Mouse (Mus musculus) bone marrow macrophage, adult 2 months (primary cell): ENCODE results near the gene Cntd1.

Experiments used
- CTCF ChIP-seq: IDR thresholded peaks from 2 replicates; pipeline ENCODE4 v1.5.1; 2012; ENCODE audit warnings: low read depth, mild to moderate bottlenecking, low read length, moderate library complexity
- POLR2A ChIP-seq: IDR thresholded peaks from 2 replicates; pipeline ENCODE4 v1.6.1; 2012; ENCODE audit warnings: mild to moderate bottlenecking, low read depth, low read length, borderline replicate concordance

- TF ChIP-seq CTCF (no peak), POLR2A (no peak)
Measured at GRCm38 (mm10) chr11:101276319-101277070, 2.3 kb upstream of the Cntd1 start.
